Mouse (Mus musculus) thymus, adult 18-20 months (tissue): Measurements from ENCODE around the gene Alad.

Experiments used
- DNase-seq, 2 experiments: peaks; one replicate each; pipeline ENCODE4 v3.0.0; 2022; ENCODE audit warnings: mixed read lengths in 2 of 2

Gene Alad

DNA sequence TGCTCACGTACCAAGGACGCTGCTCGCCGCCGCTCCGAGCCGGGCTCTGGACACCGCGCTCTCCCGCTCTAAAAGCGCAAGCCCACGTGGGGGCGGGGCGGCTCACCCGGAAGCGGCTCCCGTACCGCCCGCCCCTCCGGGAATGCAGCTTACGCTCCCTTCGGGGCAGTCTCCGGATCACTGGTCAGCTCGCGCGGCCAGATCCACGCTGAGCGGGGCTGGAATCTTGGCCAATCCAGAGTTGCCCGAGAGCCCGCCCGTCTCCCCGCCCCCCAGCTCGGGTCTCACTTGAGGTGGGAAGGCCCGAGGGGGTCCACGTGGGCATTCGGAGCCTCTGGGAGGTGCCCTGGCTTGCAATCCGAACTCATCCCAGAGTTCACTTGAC lies at the start of gene Alad:
Gene Alad (minus strand): TSS at position 70 of the 385 bp plus-strand sequence.
- peak; percentile 68 to 69 for DNase-seq

DNA sequence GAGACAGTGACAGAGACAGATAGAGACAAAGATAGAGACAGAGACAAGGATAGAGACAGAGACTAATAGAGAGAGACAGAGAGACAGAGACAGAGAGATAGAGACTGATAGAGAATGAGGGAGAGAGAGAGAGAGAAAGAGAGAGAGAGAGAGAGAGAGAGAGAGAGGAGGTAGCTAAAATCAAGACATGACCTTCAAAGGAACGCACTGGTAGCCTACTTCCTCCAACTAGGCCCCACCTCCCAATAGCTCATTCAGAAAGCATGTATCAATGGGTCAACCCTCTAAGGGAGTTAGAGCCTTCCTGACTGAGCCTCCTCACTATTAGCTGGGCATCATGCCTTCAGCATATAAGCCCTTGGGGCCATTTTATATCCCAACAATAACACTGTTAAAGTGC lies 48.6 kb upstream of the Alad start:
- no peak for DNase-seq

DNA sequence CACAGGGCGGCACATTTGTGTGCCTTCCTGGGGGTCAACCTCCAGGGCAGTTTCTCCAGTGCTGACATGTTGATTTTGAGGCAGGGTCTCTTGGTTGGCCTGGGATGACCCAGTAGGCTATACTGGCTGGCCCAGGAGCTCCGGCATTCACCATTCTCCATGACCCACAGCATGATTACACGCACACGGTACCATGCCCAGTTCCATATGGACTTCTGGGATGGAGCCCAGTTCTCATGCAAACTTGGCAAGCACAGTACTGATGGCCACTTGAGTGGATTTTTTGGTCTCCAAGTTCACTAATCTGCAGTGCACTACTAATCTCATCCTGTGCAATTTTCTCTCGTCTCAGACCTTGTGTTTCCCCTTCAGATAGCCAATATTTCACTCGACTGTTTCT lies 48.0 kb upstream of the Alad start:
- no peak for DNase-seq

DNA sequence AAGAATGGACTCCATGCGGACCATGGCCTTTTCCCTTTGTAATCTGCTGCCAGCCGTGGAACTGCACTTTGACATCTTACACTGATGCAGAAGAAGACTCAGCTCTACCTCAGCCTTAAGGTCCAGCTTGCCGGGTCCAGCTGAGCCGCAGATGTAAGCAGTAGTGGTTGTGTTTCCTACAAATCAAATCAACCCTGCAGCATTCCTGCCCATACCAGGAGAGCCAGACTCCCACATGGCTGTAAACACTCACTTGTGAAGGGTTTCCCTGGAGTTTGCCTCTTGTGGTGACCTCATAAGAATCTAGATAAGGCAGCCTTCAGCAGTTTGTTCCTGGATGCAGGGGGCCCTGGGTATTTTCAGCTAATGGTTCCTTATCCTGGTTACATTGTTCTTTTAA lies 46.8 kb upstream of the Alad start:
- no peak for DNase-seq

DNA sequence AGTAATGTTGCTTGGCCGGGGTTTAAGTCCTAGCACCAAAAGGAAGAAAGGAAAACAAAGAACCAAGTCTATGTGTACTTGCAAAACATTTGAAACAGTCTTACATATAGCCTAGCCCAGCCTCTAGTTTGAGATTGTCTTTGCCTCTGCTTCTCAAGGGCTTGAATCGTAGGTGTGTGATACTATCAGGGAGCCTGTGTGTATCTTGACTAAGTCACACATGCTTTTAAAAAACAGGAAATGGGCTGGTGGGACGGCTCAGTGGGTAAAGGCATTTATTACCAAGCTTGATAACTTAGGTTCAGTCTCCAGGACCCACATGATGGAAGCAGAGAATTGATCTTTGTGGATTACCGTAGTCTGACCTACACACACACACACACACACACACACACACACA lies 42.3 kb upstream of the Alad start:
- DNase-seq, result no peak

DNA sequence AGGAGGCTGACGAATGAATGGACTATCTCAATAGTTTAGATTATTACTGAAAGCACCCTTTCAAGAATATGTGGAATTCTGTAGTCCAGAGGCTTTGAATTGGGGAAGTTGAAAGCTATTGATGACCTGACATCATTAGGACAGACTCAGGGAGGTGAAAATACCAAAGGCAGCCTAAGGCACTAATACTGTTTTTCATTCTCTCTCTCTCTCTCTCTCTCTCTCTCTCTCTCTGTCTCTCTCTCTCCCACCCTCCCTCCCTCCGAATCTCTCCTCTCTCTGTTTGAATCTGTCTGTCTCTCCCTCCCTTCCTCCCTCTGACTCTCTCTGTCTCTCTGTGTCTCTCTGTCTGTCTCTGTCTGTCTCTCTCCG lies 41.9 kb upstream of the Alad start:
- DNase-seq, result no peak

DNA sequence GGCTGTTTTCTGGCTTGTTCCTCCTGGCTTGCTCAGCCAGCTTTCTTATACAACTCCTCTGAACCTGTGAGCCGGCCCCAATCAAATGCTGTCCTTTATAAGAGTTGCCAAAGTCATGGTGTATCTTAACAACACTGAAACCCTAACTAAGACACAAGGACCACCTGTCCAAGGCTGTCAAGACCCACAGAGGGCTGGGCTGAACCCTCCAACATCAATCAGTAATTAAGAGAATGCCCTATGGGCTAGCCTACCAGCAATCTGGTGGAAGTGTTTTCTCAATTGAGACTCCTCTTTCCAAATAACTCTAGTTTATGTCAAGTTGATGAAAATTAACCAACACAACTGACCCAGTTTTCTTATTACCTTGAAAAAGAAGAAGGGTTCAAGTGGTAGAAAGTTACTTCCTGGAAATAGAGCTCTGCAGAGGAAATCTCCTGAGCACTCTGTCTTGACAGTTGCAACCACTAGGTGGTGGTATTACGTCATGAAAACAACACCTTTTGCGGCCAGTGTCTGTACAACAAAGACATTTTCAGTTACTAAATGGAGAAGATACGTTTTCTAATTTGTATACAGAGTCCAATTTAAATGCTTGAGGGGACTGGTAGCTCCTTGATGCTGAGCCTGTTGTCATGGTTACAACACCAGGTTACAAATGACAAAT lies 41.4 kb upstream of the Alad start:
- DNase-seq, result peak; percentile 29 to 69

DNA sequence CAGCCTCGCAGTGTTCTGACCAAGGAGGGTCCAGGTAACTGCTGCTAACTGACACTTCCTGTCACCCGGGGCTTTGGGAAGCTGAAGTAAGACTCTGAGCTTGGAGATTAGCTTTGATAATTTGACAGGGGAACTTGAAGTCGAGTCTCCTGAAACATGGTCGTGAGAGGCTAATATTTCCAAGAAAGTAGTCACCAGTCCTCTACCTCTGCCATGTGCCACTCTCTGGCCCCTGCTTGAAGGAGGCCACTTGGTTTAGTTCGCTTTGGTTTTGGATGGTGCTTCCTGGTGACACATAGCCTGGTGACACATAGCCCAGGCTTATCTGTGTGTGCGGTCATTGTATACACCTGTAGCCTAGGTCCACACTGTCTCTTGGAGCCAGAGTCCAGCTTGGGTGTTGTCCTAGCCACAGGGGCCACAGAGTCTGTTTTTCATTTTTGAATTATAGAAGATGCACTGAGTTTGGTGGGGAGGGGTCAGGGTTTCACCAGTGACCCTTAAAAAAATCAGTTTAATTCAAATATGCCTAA lies 40.1 kb upstream of the Alad start, which contains the start of gene Rgs3:
Gene Rgs3 (plus strand): TSS at position 51 of the 533 bp plus-strand sequence.
- no peak for DNase-seq

DNA sequence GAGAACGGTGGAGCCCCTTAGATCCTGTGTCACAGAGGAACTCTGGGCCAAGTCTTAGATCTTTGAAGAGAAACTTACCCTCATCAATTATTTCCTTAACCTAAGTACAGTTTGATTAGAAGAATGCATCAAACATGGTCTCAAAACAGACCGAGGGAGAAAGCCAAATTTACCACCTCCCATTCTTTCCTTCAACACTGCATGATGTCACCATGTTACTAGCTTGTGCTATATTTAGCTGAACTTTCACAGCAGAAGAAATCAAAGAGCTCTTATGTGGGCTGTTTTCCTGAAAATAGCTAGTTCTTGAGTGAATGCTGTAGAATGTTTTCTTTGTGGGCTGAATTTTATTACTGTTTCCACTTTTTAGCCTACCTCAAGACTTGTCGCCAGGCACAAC lies 37.7 kb upstream of the Alad start:
- no peak for DNase-seq

DNA sequence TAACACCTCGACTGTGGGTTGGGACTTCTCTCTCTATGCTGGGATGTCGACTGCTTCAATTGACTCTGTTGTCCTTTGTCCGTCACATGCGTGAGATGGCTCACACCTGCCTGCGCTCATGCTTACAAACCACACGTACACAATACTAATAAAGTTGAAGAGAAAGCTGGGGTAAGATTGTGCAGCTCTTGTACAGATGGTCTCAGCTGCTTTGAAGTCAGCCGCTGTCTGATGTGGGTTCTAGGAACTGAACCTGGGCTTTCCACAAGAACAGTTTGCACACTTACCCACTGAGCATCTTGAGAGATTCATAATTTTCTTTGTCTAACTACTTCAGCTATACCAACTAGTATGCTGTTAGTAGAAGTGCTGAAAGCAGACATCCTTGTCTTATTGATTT lies 32.2 kb upstream of the Alad start:
- peak; percentile 22 to 56 for DNase-seq

DNA sequence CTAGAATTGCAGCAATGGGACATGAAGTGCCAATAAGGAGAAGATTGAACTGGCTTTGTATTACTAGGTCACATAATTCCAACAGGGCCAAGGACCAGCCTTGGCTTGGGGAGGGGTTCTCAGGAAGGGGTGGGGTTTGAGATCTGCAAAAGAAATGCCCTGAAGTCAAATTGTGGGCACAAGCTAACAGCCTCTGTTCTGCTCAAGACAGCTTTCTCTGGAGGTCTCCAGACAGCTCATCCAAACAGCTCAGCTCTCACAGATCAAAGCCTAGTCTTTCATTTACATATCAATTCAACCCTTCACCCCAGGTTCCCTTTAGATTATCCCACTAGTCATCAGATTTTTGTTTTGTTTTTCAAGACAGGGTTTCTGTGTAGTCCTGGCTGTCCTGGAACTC lies 25.1 kb upstream of the Alad start:
- DNase-seq, result no peak

DNA sequence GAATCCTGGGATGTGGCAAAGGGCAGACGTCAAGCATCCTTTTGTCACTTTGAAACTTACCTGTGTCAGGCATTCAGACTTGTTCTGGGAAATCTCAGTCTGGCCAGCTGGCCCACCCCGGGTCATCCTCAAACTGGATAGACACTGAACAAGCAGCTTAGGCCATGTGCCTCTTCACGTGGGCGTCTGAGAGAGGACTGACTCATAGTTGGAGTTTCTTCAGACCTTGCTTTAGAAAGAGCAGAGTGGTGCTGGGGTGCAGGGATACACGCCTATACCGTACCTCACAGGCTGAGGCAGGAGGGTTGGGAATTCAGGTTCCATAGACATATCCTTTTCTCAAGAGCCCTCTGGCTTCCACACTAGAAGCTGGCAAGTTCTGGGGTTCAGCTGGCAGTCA lies 24.1 kb upstream of the Alad start:
- DNase-seq, result no peak

DNA sequence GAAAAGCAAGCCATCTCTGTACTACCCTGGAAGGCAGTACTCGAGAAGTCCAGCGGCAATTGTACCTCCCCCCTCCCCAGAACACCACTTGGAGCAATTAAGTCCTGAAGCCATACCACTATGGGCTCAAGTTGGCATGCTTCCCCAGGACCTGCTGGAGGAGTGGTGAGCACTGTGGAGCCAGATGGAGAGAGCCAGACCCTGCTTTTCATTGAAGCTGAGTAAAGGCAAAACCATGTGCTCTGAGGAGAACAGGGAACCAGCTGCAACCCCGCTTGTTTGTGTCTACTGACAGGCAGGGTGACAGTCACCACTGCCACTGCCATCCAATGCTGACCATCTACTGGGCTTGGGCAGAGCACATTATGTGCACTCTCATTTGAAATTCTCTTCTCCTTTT lies 22.1 kb upstream of the Alad start:
- DNase-seq, result no peak

DNA sequence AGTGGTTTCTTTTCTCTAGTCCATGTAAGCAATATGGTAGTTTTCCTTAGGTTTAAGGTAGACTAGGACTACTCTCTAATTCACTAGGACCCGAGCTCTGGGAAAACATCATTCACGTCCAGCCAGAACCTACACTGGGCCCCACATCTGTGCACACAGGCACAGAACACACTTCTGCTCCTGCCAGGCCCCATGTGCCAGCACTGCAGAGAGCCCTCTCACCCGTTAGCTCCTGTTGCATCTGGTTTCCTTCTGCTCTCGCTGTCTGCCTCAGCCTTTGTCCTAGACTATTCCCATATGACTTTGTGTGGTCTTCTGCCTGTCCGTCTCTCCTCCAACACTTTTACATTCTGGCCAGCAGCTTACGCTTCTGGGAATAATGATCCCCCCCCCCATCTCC lies 14.0 kb upstream of the Alad start:
- no peak for DNase-seq

DNA sequence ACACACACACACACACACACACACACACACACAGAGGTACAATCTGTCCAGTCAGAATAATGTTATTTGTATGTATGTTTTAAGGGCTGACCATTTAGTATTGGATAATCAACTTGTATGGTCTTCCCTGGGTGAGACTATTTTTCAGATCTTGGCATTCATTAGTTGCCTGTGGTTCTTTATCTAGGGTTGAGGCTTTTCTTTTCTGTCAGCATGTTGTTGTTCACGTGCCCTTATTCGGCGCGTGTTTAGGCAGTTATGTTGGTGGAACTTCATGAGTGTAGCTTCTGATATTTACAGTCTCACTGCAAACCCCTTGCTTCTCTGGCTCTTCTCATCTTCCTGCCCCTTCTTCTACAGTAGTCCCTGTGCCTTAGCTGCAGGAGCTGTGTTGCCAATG lies 7.9 kb upstream of the Alad start:
- DNase-seq, result no peak

DNA sequence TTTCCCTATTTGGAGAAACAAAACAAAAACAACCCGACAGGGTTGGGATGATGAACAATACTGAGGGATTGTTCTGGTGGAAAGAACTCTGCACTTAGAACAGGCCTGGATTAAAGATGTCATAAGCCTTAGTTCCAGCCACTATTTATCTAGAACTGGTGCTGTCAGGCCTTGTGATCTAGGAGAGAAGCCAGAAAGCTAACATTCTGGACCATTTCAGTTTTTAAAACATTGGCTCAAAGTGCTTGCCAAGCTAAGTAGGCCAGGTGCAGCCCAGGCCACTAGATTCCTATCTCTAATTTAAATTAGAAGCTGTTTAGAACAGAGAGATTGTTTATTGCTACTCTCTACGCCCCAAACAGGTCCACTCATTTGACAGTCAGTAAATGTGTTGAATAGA lies 6.5 kb upstream of the Alad start:
- DNase-seq, result no peak

DNA sequence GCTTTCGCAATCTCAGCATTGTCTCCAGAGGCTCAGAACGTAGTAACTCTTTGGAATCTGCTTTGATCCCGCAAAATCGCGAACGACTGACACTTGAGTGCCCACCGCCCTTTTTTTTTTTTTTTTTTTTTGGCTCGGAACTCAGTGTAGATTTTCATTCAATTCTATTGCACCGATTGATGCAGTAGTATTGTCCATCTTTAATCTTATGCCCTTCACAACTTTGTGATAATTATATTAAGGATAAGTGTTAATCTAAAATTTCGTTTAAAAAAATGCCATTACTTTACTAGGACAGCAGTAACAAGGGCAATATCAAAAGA lies 5.7 kb upstream of the Alad start:
- no peak for DNase-seq

DNA sequence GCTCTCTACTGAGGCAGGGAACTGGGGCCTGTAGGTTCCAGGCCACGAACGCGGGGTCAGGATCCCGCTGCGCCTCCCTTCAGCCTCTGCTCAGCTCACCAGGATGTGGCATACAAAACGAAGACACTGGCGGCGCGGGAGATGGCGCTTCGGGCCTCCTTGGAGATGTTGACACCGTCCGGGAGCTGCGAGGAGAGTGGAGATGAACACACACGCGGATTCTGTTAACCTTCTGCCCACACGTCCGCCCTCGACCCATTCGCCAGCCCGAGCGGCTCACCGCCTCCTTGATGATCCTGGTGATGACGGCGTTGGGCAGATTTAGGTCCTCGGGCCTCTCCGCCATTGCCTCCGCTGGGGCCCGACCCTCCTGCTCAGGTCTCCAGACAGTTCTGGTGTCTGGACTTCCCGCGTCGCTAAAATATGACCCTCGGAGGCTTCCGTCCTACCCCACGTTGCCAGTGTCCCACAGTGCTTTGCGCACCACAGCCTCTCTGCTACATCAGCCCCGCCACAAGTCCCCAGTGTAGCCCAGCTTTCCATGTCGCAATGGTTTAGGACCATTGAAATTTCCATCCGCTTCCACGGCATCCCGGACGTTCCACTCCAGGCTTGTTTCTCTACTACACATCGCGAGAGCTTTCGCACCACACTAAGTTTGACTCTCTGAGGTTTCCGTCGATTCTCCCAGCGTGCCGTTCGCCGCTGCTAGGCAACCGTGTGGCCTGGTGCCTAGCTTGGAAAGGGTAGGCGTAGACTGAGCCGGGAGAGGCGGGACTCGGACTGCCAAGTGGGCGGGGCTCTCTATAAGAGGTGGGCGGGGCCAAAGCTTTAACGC lies 5.2 kb upstream of the Alad start, which contains the start of the genes Pole3 and 4933430I17Rik:
Gene Pole3 (minus strand): TSS at position 418 of the 838 bp plus-strand sequence.
Gene 4933430I17Rik (plus strand): TSS at position 719 of the 838 bp plus-strand sequence.
- peak; percentile 89 to 94 for DNase-seq

DNA sequence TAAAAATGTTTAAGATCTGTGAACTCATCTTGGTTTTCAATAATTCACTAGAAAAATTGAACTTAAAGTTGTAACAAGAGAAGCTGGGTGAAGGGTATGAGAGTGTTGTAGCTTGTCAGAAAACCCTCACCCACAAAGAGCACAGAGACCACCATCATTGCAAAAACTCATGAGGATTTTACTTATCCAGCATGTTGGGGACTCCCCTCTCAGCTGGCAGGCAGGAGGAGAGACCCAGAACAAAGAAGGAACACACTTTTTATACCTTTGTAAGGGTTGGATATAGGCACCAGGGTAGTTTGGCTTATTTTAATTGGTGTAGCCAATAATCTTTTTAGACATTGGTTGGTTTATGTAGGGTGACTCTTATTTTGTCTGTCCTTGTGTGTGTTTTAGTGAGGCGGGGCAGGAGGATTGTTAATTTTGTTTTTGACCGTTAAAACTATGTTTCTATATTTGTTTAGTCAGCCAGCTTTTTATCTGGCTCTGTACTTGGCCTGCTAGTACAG lies 1.2 kb upstream of the Alad start:
- DNase-seq, result no peak

DNA sequence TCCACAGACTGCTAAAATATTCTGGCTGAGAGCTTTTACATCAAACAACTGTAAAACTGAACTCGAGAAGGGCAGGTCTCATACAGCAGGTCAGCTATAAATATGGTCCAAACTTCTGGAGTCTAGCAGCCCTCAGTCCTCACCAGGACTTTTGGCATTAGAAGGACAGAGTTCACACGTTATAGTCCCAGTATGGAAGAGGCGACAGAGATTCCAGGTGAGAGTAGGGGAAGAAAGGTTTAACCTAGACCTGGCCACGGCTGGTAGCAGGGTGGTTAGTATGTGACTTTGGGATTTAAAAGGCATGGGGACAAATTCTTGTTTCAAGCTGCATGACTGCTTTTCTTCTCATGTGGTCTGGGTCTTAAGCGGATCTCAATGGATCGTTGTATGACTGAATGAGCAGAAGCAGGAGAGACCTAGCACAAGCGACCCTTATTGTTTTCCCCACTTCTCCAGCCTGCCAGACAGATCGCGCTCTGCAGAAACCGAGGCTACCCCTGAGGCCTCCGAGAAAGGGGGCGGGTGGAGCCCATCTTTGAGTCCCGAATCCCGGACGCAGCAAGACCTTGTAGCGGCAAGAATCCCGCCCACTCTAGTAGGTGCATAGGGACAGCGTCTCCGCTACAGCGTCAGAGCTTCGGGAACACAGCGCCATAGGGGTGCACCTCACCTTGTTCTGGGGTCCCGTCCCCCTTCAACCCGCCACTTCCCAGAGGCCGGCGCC lies 433 bp downstream of the Alad start:
- no peak for DNase-seq

DNA sequence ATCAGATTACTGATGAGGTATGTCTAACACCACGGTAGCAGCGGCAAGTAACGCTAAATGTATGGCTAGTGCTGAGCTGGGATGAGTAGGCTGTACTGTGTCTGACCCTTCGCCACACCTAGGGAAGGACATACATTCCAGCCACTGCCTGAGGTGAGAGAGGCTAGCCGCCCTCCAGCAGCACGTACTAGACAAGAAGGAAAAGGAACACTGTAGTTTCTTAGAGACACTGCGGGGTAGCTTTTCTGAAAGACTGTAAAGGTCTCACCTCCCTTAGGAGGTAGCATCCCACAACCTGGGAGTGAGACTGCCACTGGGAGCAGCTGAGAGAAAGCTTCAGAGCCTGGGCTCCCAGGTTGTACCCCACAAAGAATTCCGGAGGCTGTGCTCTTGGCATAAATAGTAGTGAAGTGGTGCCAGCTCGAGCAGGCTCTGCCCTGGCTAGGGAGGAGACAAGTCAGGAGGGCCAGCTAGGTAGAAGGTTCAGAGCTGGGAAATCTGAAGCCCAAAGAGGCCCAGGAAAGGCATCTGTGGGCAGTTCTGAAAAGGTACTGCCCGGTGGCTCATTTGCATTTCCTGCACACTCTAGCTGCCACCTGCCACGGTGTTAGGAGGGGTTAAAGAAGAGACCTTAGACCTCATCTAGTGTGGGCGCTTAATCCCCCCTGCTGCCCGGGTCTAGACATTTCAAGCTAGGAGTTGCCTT lies 1.1 kb downstream of the Alad start:
- peak in 1 of 2 experiments; percentile 24 for DNase-seq

DNA sequence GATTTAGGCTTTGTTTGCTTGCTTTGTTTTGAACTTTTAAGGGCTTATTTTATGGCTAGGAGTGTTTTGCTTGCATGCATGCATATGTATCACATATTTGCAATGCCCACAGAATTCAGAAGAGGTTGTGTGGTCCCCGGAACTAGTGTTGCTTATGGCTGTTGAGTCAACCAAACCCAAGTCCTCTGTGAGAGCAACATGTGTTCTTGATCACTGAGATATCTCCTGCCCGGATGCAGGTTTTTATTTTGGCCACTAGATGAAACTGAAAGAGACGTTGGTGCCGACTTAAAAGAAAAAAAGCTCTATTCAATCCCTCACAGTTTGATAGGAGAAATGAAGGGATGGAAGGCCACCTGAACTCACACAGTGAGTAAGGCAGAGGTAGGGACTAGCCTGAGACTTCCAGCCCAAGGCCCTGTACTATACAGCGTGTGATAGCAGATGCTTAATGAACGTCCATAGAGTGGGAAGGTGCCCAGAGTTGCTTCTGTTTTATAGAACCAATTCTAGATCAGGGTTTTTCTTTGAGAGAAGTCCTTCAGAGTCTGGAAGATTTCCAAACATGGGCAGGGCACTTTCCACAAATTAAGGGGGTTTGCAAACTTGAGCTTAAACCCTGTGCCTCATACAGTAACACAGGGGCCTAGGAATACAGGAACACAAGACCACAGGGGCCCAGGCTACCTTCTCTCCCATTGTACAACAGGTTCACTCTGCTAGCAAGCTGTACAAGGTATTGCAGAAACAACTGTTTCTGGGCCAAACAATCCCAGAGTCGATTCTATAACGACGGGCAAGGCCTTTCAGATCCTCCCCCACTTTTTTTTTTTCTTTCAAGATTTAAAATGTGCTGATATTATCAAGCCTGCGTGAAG lies 1.9 kb downstream of the Alad start:
- no peak for DNase-seq
